Mouse (Mus musculus): ENCODE results near the gene Slc16a14. TPM values are rescaled to one million over a fixed set of nuclear protein-coding genes. Genes with fewer than 3 reads are reported as not detected.

Slc16a14 gene
- polyA plus RNA-seq, 1 experiment = not detected

- no peak for TF ChIP-seq CTCF (IDR thresholded peaks at IDR 0.05; ENCODE audit: borderline replicate concordance, insufficient read depth, low read length)
- TF ChIP-seq POLR2A (IDR thresholded peaks at IDR 0.05; ENCODE audit: low read depth, low read length) = no peak
- Histone ChIP-seq H3K4me3 (ENCODE audit: insufficient read depth, low read length) (no peak overlapping the region), H3K27ac (ENCODE audit: insufficient read depth, low read length) (no peak overlapping the region), H3K4me1 (ENCODE audit: control insufficient read depth, insufficient read depth, low read length) (no peaks in the 10 kb centered on the region)
Observed at GRCm38 (mm10) chr1:84940322-84940721, 5.4 kb upstream of the Slc16a14 start.

GRCm38 (mm10) chr1:84939466-84939865, 4.5 kb upstream of the Slc16a14 start:
- Histone ChIP-seq H3K27ac (ENCODE audit: insufficient read depth, low read length) (no peak overlapping the region), H3K4me1 (ENCODE audit: control insufficient read depth, insufficient read depth, low read length) (no peaks in the 10 kb centered on the region), H3K4me3 (ENCODE audit: insufficient read depth, low read length) (no peak overlapping the region)
- no peak for TF ChIP-seq CTCF (IDR thresholded peaks at IDR 0.05; ENCODE audit: borderline replicate concordance, insufficient read depth, low read length)
- TF ChIP-seq POLR2A (IDR thresholded peaks at IDR 0.05; ENCODE audit: low read depth, low read length) = no peak

DNA sequence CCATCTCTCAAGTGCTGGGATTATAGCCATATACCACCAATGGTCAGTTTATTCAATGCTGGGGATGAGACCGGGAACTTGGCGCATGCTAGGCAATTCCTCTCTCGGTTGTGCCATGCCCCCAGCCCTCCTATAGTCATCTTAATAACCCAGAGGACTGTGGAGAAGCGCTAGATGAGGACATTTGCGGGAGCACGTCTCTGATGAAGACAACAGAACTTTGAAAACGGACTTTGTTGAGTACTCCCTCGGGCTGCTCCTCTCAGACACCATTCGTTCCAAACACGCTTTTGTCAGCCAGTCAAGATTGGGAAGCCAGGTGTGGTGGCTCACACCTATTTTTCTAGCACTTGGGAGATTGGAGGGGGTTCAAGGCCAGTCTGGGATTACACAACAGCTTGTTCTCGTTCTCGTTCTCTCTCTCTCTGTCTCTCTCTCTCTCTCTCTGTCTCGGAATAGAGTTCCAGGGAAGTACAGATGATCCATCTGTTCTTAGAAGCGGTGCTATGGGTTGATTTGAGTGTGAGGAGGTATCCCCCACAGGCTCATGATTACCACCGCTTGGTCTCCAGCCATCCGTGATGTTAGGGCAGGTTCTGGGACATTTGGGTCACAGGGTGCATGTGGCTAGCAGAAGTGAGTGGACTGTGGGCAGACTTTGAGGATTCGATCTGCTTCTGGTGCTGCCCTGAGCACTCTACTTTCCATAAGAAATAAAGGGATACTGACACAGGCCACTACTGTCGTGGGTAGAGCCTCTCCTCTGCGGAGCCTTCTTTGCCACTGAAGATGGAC, 2.0 kb upstream of the Slc16a14 start:
- TF ChIP-seq CTCF (IDR thresholded peaks at IDR 0.05; ENCODE audit: borderline replicate concordance, insufficient read depth, low read length) (no peak), POLR2A (IDR thresholded peaks at IDR 0.05; ENCODE audit: low read depth, low read length) (no peak)
- no peak overlapping the region for H3K4me3 ChIP-seq (ENCODE audit: insufficient read depth, low read length)

GRCm38 (mm10) chr1:84935668-84936067, 734 bp upstream of the Slc16a14 start:
- no peaks in the 10 kb centered on the region for H3K4me1 ChIP-seq (ENCODE audit: control insufficient read depth, insufficient read depth, low read length)
- no peak overlapping the region for H3K4me3 ChIP-seq (ENCODE audit: insufficient read depth, low read length)
- TF ChIP-seq CTCF (IDR thresholded peaks at IDR 0.05; ENCODE audit: borderline replicate concordance, insufficient read depth, low read length) = no peak
- TF ChIP-seq POLR2A (IDR thresholded peaks at IDR 0.05; ENCODE audit: low read depth, low read length) = no peak
- no peak overlapping the region for H3K27ac ChIP-seq (ENCODE audit: insufficient read depth, low read length)

More for the DNA sequence above, 2.0 kb upstream of the Slc16a14 start:
- Histone ChIP-seq H3K4me1 (ENCODE audit: control insufficient read depth, insufficient read depth, low read length) (no peaks in the 10 kb centered on the region), H3K27ac (ENCODE audit: insufficient read depth, low read length) (no peak overlapping the region)

DNA sequence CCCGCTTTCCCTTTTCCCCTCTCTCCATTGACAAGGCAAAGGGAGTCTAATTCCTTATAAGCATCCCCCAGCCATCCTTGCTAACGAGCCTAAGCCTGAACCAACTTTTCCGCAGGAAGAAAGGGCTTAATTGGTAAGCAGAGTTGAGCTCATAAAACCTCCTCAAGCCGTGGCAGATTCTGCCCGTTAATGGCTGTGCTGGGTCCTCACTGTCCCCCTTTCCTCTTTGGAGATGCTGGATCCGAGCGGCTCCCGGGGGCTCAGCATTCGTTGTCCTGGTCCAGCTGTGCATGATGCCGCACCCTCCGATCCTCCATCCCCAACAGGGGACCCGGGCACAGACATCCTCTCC, 807 bp downstream of the Slc16a14 start:
- TF ChIP-seq CTCF (IDR thresholded peaks at IDR 0.05; ENCODE audit: borderline replicate concordance, insufficient read depth, low read length) (no peak), POLR2A (IDR thresholded peaks at IDR 0.05; ENCODE audit: low read depth, low read length) (no peak)
- no peak overlapping the region for H3K27ac ChIP-seq (ENCODE audit: insufficient read depth, low read length)

DNA sequence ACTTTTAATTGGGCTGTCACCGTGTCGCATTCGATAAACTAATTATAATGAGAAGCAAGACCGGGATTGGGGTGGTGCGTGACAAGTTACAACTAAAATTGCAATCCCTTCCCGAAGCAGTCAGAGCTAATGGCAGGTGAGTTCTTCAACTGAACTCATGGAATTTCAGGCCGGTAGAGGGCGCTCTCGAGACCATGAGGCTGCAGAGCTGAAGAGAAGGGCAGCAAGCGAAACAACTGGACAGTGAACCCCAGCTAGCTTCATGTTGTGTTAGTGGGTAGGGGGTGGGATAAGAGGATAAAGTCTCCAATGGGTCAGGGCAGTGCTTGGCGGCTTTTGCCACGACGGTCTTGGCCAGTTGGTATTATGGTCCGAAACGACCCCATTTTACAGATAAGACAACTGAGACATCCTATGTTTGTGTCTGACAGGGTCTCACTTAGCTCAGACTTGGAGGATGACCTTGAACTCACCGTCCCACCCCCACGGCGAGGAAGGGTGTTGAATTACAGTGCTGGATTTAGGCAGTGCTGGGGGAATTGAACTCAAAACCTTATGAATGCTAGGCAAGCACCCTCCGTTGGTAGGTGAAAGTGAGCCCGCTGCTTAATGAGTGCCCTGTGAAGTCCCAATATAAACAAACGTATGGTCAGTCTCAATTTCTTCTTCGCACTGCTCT, 1.3 kb downstream of the Slc16a14 start:
- 0 out of 2 replicates have a peak overlapping the region, but pooled peaks have one; percentile 47 for H3K4me3 ChIP-seq (ENCODE audit: insufficient read depth, low read length)
- H3K4me1 ChIP-seq (ENCODE audit: control insufficient read depth, insufficient read depth, low read length) = no peaks in the 10 kb centered on the region
- no peak for TF ChIP-seq POLR2A (IDR thresholded peaks at IDR 0.05; ENCODE audit: low read depth, low read length)
- peak; percentile 48; the same call in 1 of the 2 replicates for TF ChIP-seq CTCF (IDR thresholded peaks at IDR 0.05; ENCODE audit: borderline replicate concordance, insufficient read depth, low read length)
- no peak overlapping the region for H3K27ac ChIP-seq (ENCODE audit: insufficient read depth, low read length)

More for the DNA sequence above, 807 bp downstream of the Slc16a14 start:
- peak overlapping the region; percentile 47 for H3K4me3 ChIP-seq (ENCODE audit: insufficient read depth, low read length)
- H3K4me1 ChIP-seq (ENCODE audit: control insufficient read depth, insufficient read depth, low read length) = no peaks in the 10 kb centered on the region

GRCm38 (mm10) chr1:84925599-84925998, 9.3 kb downstream of the Slc16a14 start:
- Histone ChIP-seq H3K27ac (ENCODE audit: insufficient read depth, low read length) (no peak overlapping the region), H3K4me1 (ENCODE audit: control insufficient read depth, insufficient read depth, low read length) (no peaks in the 10 kb centered on the region), H3K4me3 (ENCODE audit: insufficient read depth, low read length) (no peak overlapping the region)
- TF ChIP-seq CTCF (IDR thresholded peaks at IDR 0.05; ENCODE audit: borderline replicate concordance, insufficient read depth, low read length) = no peak
- no peak for TF ChIP-seq POLR2A (IDR thresholded peaks at IDR 0.05; ENCODE audit: low read depth, low read length)

DNA sequence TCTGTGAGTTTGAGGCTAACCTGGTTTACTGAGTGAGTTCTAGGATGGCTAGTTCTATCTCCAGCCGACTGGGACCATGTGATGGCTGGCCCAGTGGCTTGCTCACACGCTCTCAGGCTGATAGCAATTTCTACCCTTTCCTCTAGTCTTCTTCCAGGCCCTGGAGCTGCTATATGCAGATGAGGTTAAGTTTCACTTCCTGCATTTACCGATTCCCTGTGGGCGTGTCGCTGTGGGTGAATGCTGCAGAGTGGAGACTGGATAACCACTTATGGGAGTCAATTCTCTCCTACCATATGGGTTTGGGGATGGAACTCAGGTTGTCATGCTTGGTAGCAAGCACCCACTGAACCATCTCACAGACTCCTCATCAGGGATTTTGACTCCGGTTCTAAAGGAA, 10.8 kb downstream of the Slc16a14 start:
- Histone ChIP-seq H3K4me3 (ENCODE audit: insufficient read depth, low read length) (no peak overlapping the region), H3K27ac (ENCODE audit: insufficient read depth, low read length) (no peak overlapping the region), H3K4me1 (ENCODE audit: control insufficient read depth, insufficient read depth, low read length) (no peaks in the 10 kb centered on the region)
- TF ChIP-seq CTCF (IDR thresholded peaks at IDR 0.05; ENCODE audit: borderline replicate concordance, insufficient read depth, low read length) (no peak), POLR2A (IDR thresholded peaks at IDR 0.05; ENCODE audit: low read depth, low read length) (no peak)

GRCm38 (mm10) chr1:84923432-84923831, 11.5 kb downstream of the Slc16a14 start:
- Histone ChIP-seq H3K27ac (ENCODE audit: insufficient read depth, low read length) (no peak overlapping the region), H3K4me3 (ENCODE audit: insufficient read depth, low read length) (no peak overlapping the region), H3K4me1 (ENCODE audit: control insufficient read depth, insufficient read depth, low read length) (no peaks in the 10 kb centered on the region)
- no peak for TF ChIP-seq CTCF (IDR thresholded peaks at IDR 0.05; ENCODE audit: borderline replicate concordance, insufficient read depth, low read length)
- TF ChIP-seq POLR2A (IDR thresholded peaks at IDR 0.05; ENCODE audit: low read depth, low read length) = no peak

DNA sequence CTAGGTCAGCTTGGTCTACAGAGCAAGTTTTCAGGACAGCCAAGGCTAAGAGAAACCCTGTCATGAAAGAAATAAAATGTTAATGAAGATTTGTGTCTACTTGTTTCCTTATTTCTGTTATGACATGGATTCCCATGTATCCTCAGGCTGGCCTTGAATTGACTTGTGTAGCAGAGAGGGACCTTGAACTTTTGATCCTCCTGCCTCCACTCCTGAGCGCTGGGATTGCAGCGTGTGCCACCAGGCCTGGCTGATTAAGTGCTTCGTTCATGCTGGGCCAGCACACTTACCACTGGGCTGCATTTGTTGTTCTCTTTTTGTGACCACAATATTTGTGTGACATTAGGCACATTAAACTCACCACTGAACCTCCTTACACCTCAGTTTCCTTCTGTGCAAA, 16.1 kb downstream of the Slc16a14 start:
- Histone ChIP-seq H3K4me3 (ENCODE audit: insufficient read depth, low read length) (no peak overlapping the region), H3K4me1 (ENCODE audit: control insufficient read depth, insufficient read depth, low read length) (no peaks in the 10 kb centered on the region)
- no peak for TF ChIP-seq POLR2A (IDR thresholded peaks at IDR 0.05; ENCODE audit: low read depth, low read length)
- no peak for TF ChIP-seq CTCF (IDR thresholded peaks at IDR 0.05; ENCODE audit: borderline replicate concordance, insufficient read depth, low read length)

More for the DNA sequence above, 16.1 kb downstream of the Slc16a14 start:
- no peak overlapping the region for H3K27ac ChIP-seq (ENCODE audit: insufficient read depth, low read length)

Data from embryonic fibroblast, embryonic 13.5 days (primary cell).